Mouse (Mus musculus) spleen, adult 18-20 months (tissue): ENCODE results near the gene Mex3b.

Source experiments
- DNase-seq, 2 experiments: peaks; one replicate each; pipeline ENCODE4 v3.0.0; 2022; ENCODE audit warnings: mixed read lengths in 2 of 2

Mex3b gene

GRCm38 (mm10) chr7:82868309-82869230 lies 1.4 kb downstream of the Mex3b start:
- peak; percentile 12 to 20 for DNase-seq

- peak in 1 of 2 experiments; percentile 8 for DNase-seq
Measured at GRCm38 (mm10) chr7:82869231-82870147, 2.4 kb downstream of the Mex3b start.

GRCm38 (mm10) chr7:82870148-82870513 lies 3.0 kb downstream of the Mex3b start:
- DNase-seq = no peak

GRCm38 (mm10) chr7:82876551-82876950 lies 9.4 kb downstream of the Mex3b start:
- no peak for DNase-seq

- no peak for DNase-seq
Measured at GRCm38 (mm10) chr7:82880016-82880415, 12.9 kb downstream of the Mex3b start.

GRCm38 (mm10) chr7:82880700-82881099 lies 13.6 kb downstream of the Mex3b start:
- no peak for DNase-seq

- no peak for DNase-seq
Measured at GRCm38 (mm10) chr7:82890317-82890850, 23.3 kb downstream of the Mex3b start.

- no peak for DNase-seq
Measured at GRCm38 (mm10) chr7:82890875-82891515, 23.9 kb downstream of the Mex3b start.

- no peak for DNase-seq
Measured at GRCm38 (mm10) chr7:82894366-82894765, 27.2 kb downstream of the Mex3b start.

GRCm38 (mm10) chr7:82895606-82896005 lies 28.5 kb downstream of the Mex3b start:
- no peak for DNase-seq

GRCm38 (mm10) chr7:82896750-82897149 lies 29.6 kb downstream of the Mex3b start:
- DNase-seq = no peak

GRCm38 (mm10) chr7:82899459-82900297 lies 32.5 kb downstream of the Mex3b start:
- DNase-seq = no peak

GRCm38 (mm10) chr7:82903006-82903405 lies 35.9 kb downstream of the Mex3b start:
- DNase-seq = no peak

GRCm38 (mm10) chr7:82905527-82905926 lies 38.4 kb downstream of the Mex3b start:
- no peak for DNase-seq

- DNase-seq = no peak
Measured at GRCm38 (mm10) chr7:82907081-82907480, 39.9 kb downstream of the Mex3b start.

GRCm38 (mm10) chr7:82910536-82911384 lies 43.6 kb downstream of the Mex3b start:
- DNase-seq = no peak

- no peak for DNase-seq
Measured at GRCm38 (mm10) chr7:82911501-82911900, 44.4 kb downstream of the Mex3b start.

- no peak for DNase-seq
Measured at GRCm38 (mm10) chr7:82914297-82914696, 47.2 kb downstream of the Mex3b start.
